Mouse (Mus musculus): ENCODE measurements around the gene Sergef.

Sergef gene

GRCm38 (mm10) chr7:46616429-46617005 lies 23.1 kb downstream of the Sergef start:
- in situ Hi-C loops (cut with MboI, MseI): no loop called here

GRCm38 (mm10) chr7:46615256-46615977 lies 24.2 kb downstream of the Sergef start:
- in situ Hi-C loops (cut with MboI, MseI): no loop called here

- in situ Hi-C loops (cut with MboI, MseI): no loop called here
Measured at GRCm38 (mm10) chr7:46614263-46614662, 25.3 kb downstream of the Sergef start.

GRCm38 (mm10) chr7:46613091-46613490 lies 26.5 kb downstream of the Sergef start:
- in situ Hi-C loops (cut with MboI, MseI): no loop called here

- in situ Hi-C loops (cut with MboI, MseI): no loop called here
Measured at GRCm38 (mm10) chr7:46612421-46612937, 27.1 kb downstream of the Sergef start.

GRCm38 (mm10) chr7:46611970-46612369 lies 27.6 kb downstream of the Sergef start:
- in situ Hi-C loops (cut with MboI, MseI): no loop called here

GRCm38 (mm10) chr7:46609317-46609716 lies 30.3 kb downstream of the Sergef start:
- in situ Hi-C loops (cut with MboI, MseI): loop anchor here (5.0 to 10.0 kb wide), 3 partner anchors 102 to 615 kb away; no protein-coding TSS in a partner anchor

GRCm38 (mm10) chr7:46607428-46608055 lies 32.1 kb downstream of the Sergef start:
- in situ Hi-C loops (cut with MboI, MseI): loop anchor here (5.0 to 10.0 kb wide), 3 partner anchors 100 to 613 kb away; no protein-coding TSS in a partner anchor

GRCm38 (mm10) chr7:46607031-46607426 lies 32.6 kb downstream of the Sergef start:
- in situ Hi-C loops (cut with MboI, MseI): loop anchor here (5.0 to 10.0 kb wide), 3 partner anchors 100 to 612 kb away; no protein-coding TSS in a partner anchor

- in situ Hi-C loops (cut with MboI, MseI): loop anchor here (5.0 to 10.0 kb wide), 3 partner anchors 99 to 612 kb away; no protein-coding TSS in a partner anchor
Measured at GRCm38 (mm10) chr7:46606391-46607030, 33.1 kb downstream of the Sergef start.

GRCm38 (mm10) chr7:46603051-46603450 lies 36.6 kb downstream of the Sergef start:
- in situ Hi-C loops (cut with MboI, MseI): loop anchor here (5.0 to 10.0 kb wide), 2 partner anchors 496 to 608 kb away; no protein-coding TSS in a partner anchor

GRCm38 (mm10) chr7:46602079-46602478 lies 37.5 kb downstream of the Sergef start:
- in situ Hi-C loops (cut with MboI, MseI): loop anchor here (5.0 to 10.0 kb wide), 2 partner anchors 495 to 607 kb away; no protein-coding TSS in a partner anchor

- in situ Hi-C loops (cut with MboI, MseI): loop anchor here (5.0 to 10.0 kb wide), 2 partner anchors 494 to 606 kb away; no protein-coding TSS in a partner anchor
Measured at GRCm38 (mm10) chr7:46601097-46601496, 38.5 kb downstream of the Sergef start.

GRCm38 (mm10) chr7:46597006-46597405 lies 42.6 kb downstream of the Sergef start:
- in situ Hi-C loops (cut with MboI, MseI): no loop called here

GRCm38 (mm10) chr7:46591546-46591945 lies 48.1 kb downstream of the Sergef start:
- in situ Hi-C loops (cut with MboI, MseI): no loop called here

- in situ Hi-C loops (cut with MboI, MseI): no loop called here
Measured at GRCm38 (mm10) chr7:46589181-46589580, 50.4 kb downstream of the Sergef start.

- in situ Hi-C loops (cut with MboI, MseI): no loop called here
Measured at GRCm38 (mm10) chr7:46588005-46588404, 51.6 kb downstream of the Sergef start.

- in situ Hi-C loops (cut with MboI, MseI): no loop called here
Measured at GRCm38 (mm10) chr7:46587466-46587865, 52.1 kb downstream of the Sergef start.

GRCm38 (mm10) chr7:46586621-46587216 lies 52.9 kb downstream of the Sergef start:
- in situ Hi-C loops (cut with MboI, MseI): no loop called here

- in situ Hi-C loops (cut with MboI, MseI): no loop called here
Measured at GRCm38 (mm10) chr7:46582750-46583149, 56.9 kb downstream of the Sergef start.

- in situ Hi-C loops (cut with MboI, MseI): no loop called here
Measured at GRCm38 (mm10) chr7:46581358-46581930, 58.2 kb downstream of the Sergef start.

All from regulatory T cell (primary cell).